Mouse (Mus musculus): ENCODE data around the gene Oasl2.
A peak's percentile ranks its signal among the peaks of the same experiment; 100 is the strongest.
"Not testable (repeated sequence)": the region's sequence is repeated elsewhere in the genome, so short reads cannot be mapped to it uniquely, and the experiment has no call there.

The Oasl2 gene

DNA sequence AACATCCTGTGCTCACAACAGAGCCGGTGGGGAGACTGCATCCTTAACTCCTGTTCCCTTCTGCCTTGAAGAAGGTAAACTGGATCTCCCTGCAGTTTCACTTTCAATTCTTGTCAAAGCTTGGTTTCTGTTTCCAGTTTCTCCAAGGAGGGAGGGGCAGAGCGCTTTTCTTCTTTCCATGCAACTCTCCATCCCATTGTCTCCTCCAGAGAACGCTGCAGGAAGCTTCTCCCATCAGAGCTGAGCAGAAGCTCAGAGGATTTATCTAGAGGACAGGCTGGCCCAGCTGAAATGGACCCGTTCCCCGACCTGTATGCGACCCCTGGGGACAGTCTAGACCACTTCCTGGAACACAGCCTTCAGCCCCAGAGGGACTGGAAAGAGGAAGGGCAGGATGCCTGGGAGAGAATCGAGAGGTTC, 648 bp downstream of the Oasl2 start:
- no peaks in the 10 kb centered on the region for H3K9me3 ChIP-seq (ENCODE audit: low read length)
- H3K4me3 ChIP-seq (replicated peaks; ENCODE audit: low read length), result no peak overlapping the region
- no peaks in the 10 kb centered on the region for H3K36me3 ChIP-seq (ENCODE audit: insufficient read depth, low read length)
- no peak for TF ChIP-seq NANOG (IDR thresholded peaks at IDR 0.05; ENCODE audit: borderline replicate concordance, low read length)
- no peak for TF ChIP-seq POU5F1 (IDR thresholded peaks at IDR 0.05; ENCODE audit: borderline replicate concordance, low read length)
- no peak for TF ChIP-seq CTCF (conservative IDR thresholded peaks at IDR 0.05; ENCODE audit: low read length)
- H3K4me1 ChIP-seq (replicated peaks; ENCODE audit: low read depth, low read length), result peaks cover 38% of the 10 kb centered on the region
- no peaks in the 10 kb centered on the region for H3K27me3 ChIP-seq (ENCODE audit: insufficient read depth, low read length)

DNA sequence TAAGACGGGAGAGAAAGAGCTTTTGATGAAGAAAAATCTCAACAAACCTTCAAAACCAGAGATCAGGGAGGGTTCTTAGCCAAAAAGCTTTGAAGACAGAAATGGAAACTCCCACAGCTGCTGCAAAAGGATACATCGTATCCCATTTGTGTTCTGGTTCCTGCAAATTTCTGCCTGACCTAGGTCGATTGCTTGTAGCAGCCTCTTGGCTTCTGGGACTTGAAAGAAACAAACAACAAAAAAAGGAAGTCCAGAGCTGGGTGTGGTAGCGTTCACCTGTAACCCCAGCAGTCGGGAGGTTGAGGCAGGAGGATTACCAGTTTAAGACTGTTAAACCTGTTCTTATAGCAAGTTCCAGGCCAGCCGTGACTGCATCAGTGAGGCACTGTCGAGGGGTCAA, 2.1 kb downstream of the Oasl2 start:
- Histone ChIP-seq H3K4me1 (replicated peaks; ENCODE audit: low read depth, low read length) (peaks cover 38% of the 10 kb centered on the region), H3K36me3 (ENCODE audit: insufficient read depth, low read length) (no peaks in the 10 kb centered on the region), H3K9me3 (ENCODE audit: low read length) (no peaks in the 10 kb centered on the region), H3K27me3 (ENCODE audit: insufficient read depth, low read length) (no peaks in the 10 kb centered on the region), H3K4me3 (replicated peaks; ENCODE audit: low read length) (no peak overlapping the region)
- TF ChIP-seq CTCF (conservative IDR thresholded peaks at IDR 0.05; ENCODE audit: low read length), result no peak
- TF ChIP-seq POU5F1 (IDR thresholded peaks at IDR 0.05; ENCODE audit: borderline replicate concordance, low read length), result no peak
- no peak for TF ChIP-seq NANOG (IDR thresholded peaks at IDR 0.05; ENCODE audit: borderline replicate concordance, low read length)

DNA sequence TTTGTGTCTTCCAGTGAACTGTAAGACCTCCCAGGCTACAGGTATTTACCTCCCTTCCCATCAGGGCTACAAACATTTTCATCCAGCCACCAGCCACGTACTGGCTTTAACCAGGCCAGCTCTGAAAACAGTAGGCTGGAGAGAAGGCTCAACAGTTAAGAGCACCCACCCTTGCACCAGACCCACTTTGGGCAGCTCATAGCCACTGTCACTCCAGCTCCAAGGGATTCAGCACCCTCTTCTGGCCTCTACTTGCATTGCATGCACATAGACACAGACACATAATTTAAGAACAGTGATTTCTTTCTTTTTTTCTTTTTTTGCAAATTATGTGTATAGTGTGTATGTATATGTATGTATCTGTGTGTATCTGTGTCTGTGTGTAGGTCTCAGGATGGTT, 5.7 kb downstream of the Oasl2 start:
- Histone ChIP-seq H3K27me3 (ENCODE audit: insufficient read depth, low read length) (no peaks in the 10 kb centered on the region), H3K4me1 (replicated peaks; ENCODE audit: low read depth, low read length) (peaks cover 40% of the 10 kb centered on the region)
- TF ChIP-seq CTCF (conservative IDR thresholded peaks at IDR 0.05; ENCODE audit: low read length) (peak; percentile 89), POU5F1 (IDR thresholded peaks at IDR 0.05; ENCODE audit: borderline replicate concordance, low read length) (no peak), NANOG (IDR thresholded peaks at IDR 0.05; ENCODE audit: borderline replicate concordance, low read length) (no peak)

DNA sequence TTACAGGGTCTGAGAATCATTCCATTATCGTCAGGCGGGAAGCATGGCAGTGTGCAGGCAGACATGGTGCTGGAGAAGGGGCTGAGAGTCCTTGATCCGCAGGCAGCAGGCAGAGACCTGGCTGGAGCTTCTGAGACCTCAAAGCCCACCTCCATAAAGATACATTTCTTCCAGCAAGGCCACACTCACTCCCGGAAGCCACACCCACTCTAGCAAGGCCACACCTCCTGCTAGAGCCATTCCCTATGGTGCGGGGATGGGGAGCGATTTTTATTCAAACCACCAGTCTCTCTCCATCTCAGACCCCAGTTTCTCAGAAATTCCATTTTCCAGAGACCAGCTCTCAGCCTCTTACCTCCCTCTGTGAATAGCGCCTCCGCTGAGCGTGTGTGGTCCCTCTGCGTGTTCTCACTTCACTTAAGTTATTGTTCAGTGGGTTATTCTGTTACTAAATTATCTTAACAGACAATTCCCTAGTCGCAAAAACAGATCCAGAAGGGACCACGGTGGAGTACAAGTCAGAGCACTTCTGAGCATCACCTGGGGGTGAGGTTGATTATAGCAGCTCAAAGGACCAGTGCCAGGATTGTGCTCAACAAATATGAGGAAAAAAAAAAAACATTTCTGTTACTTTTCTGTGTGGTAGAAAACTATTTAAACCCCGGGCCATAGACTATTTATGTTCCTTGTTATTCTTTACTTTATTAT, 12.0 kb downstream of the Oasl2 start:
- Histone ChIP-seq H3K27me3 (ENCODE audit: insufficient read depth, low read length) (no peaks in the 10 kb centered on the region), H3K4me1 (replicated peaks; ENCODE audit: low read depth, low read length) (peaks cover 40% of the 10 kb centered on the region), H3K4me3 (replicated peaks; ENCODE audit: low read length) (peak overlapping the region; percentile 68), H3K36me3 (ENCODE audit: insufficient read depth, low read length) (peaks cover 6% of the 10 kb centered on the region; the same call in 1 of the 2 replicates), H3K9me3 (ENCODE audit: low read length) (peaks cover 7% of the 10 kb centered on the region)
- no peak for TF ChIP-seq POU5F1 (IDR thresholded peaks at IDR 0.05; ENCODE audit: borderline replicate concordance, low read length)
- no peak for TF ChIP-seq NANOG (IDR thresholded peaks at IDR 0.05; ENCODE audit: borderline replicate concordance, low read length)
- no peak for TF ChIP-seq CTCF (conservative IDR thresholded peaks at IDR 0.05; ENCODE audit: low read length)

More for the DNA sequence above, 5.7 kb downstream of the Oasl2 start:
- H3K4me3 ChIP-seq (replicated peaks; ENCODE audit: low read length), result no peak overlapping the region
- peaks cover 7% of the 10 kb centered on the region for H3K9me3 ChIP-seq (ENCODE audit: low read length)
- peaks cover 6% of the 10 kb centered on the region; the same call in 1 of the 2 replicates for H3K36me3 ChIP-seq (ENCODE audit: insufficient read depth, low read length)

DNA sequence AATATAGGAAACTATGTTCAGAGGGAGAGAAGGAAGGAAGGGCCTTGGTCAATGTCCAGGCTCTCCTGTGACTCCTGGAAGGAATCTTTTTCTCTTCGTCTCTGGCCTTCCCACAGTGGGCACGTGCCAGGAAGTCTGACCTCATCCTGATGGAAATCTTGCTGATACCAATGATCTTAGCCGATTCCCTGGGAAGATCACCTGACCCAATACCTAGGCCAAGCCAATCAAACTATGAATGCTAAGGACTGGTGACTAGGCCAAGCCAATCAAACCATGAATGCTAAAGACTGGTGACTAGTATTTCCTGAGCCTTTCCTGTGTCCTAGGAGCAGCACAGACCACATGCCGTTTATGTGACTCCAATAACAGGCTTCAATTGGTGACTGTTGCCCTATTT, 16.9 kb downstream of the Oasl2 start:
- Histone ChIP-seq H3K9me3 (ENCODE audit: low read length) (no peaks in the 10 kb centered on the region), H3K4me3 (replicated peaks; ENCODE audit: low read length) (peak overlapping the region; percentile 32; the same call in 1 of the 2 replicates), H3K36me3 (ENCODE audit: insufficient read depth, low read length) (no peaks in the 10 kb centered on the region)

DNA sequence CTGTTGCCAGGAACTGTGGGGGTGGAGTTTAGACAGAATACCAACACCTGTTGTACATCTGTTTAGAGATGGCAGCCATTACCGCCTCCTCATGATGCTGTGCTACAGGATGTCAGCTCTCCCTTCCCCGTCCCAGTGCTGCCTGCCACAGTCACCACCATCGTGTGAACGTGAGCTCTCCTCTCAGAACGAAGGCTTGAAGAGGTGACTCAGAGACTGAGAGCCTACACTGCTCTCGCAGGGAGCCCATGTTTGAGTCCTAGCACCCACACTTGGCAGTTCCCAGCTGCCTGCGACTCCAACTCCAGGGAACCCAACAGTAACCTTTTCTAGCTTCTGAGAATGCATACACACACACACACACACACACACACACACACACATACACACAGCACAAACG, 18.1 kb downstream of the Oasl2 start:
- TF ChIP-seq NANOG (IDR thresholded peaks at IDR 0.05; ENCODE audit: borderline replicate concordance, low read length) (no peak), POU5F1 (IDR thresholded peaks at IDR 0.05; ENCODE audit: borderline replicate concordance, low read length) (no peak), CTCF (conservative IDR thresholded peaks at IDR 0.05; ENCODE audit: low read length) (no peak)
- Histone ChIP-seq H3K9me3 (ENCODE audit: low read length) (no peaks in the 10 kb centered on the region), H3K4me3 (replicated peaks; ENCODE audit: low read length) (0 out of 2 replicates have a peak overlapping the region, but pooled peaks have one; percentile 14), H3K36me3 (ENCODE audit: insufficient read depth, low read length) (no peaks in the 10 kb centered on the region), H3K27me3 (ENCODE audit: insufficient read depth, low read length) (no peaks in the 10 kb centered on the region), H3K4me1 (replicated peaks; ENCODE audit: low read depth, low read length) (peaks cover 39% of the 10 kb centered on the region)

More for the DNA sequence above, 16.9 kb downstream of the Oasl2 start:
- peaks cover 39% of the 10 kb centered on the region for H3K4me1 ChIP-seq (replicated peaks; ENCODE audit: low read depth, low read length)
- no peak for TF ChIP-seq NANOG (IDR thresholded peaks at IDR 0.05; ENCODE audit: borderline replicate concordance, low read length)
- H3K27me3 ChIP-seq (ENCODE audit: insufficient read depth, low read length), result no peaks in the 10 kb centered on the region

DNA sequence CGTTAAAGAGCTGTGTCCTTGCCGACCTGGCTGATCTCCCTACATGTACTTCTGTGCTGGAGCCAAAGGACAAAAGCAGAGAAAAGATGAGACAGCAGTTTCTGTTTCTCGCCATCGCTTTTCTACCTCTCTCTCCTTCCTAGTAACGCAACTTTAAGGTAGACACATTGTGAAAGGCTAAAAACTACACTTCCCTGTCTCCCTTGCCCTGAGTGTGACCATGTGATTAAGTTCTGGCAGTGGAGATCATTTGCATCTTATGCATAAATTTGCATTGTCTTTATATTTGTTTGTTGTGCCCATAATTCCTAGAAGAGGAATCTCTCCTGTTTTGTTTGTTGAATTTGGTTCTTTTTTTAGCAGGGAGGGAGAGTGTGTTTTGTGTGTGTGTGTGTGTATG, 19.1 kb downstream of the Oasl2 start:
- no peaks in the 10 kb centered on the region for H3K27me3 ChIP-seq (ENCODE audit: insufficient read depth, low read length)
- H3K4me1 ChIP-seq (replicated peaks; ENCODE audit: low read depth, low read length), result peaks cover 40% of the 10 kb centered on the region
- no peak for TF ChIP-seq POU5F1 (IDR thresholded peaks at IDR 0.05; ENCODE audit: borderline replicate concordance, low read length)
- no peak for TF ChIP-seq NANOG (IDR thresholded peaks at IDR 0.05; ENCODE audit: borderline replicate concordance, low read length)
- no peak for TF ChIP-seq CTCF (conservative IDR thresholded peaks at IDR 0.05; ENCODE audit: low read length)
- no peak overlapping the region for H3K4me3 ChIP-seq (replicated peaks; ENCODE audit: low read length)
- H3K36me3 ChIP-seq (ENCODE audit: insufficient read depth, low read length), result no peaks in the 10 kb centered on the region
- no peaks in the 10 kb centered on the region for H3K9me3 ChIP-seq (ENCODE audit: low read length)

DNA sequence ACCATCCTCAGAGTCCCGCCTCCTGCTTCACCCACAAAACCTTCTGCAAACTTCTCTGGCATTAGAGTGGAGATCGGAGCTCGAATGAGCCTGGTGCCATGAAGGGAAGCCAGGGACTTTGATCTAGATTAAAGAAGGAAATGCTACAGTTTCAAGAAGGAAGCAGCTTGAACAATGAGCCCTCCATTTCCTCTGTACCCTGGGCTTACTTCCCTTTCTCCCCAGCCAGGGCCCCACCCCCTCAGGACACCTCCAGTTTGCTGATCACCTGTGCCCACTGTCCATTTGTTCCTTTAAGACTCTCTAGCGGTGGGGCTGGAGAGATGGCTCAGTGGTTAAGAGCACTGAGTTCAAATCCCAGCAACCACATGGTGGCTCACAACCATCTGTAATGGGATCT, 20.0 kb downstream of the Oasl2 start:
- H3K4me1 ChIP-seq (replicated peaks; ENCODE audit: low read depth, low read length), result peaks cover 44% of the 10 kb centered on the region
- TF ChIP-seq POU5F1 (IDR thresholded peaks at IDR 0.05; ENCODE audit: borderline replicate concordance, low read length), result no peak
- no peak for TF ChIP-seq NANOG (IDR thresholded peaks at IDR 0.05; ENCODE audit: borderline replicate concordance, low read length)
- no peak for TF ChIP-seq CTCF (conservative IDR thresholded peaks at IDR 0.05; ENCODE audit: low read length)
- no peaks in the 10 kb centered on the region for H3K36me3 ChIP-seq (ENCODE audit: insufficient read depth, low read length)
- H3K9me3 ChIP-seq (ENCODE audit: low read length), result no peaks in the 10 kb centered on the region
- no peak overlapping the region for H3K4me3 ChIP-seq (replicated peaks; ENCODE audit: low read length)
- H3K27me3 ChIP-seq (ENCODE audit: insufficient read depth, low read length), result no peaks in the 10 kb centered on the region

DNA sequence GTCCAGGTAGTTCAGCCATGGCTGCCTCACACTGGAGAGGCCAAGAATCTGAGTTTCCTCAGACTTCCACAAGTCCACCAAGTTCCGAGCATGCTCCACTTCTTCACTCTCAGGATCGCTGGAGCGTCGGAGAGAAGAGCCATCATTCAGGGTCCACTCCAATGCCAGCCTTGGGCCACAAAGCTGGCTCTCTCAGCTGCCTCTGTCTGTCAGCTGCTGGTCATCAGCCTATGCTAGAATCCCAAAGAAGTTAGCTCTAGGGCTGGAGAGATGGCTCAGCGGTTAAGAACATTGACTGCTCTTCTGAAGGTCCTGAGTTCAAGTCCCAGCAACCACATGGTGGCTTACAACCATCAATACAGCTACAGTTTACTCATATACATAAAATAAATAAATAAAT, 20.6 kb downstream of the Oasl2 start:
- H3K36me3 ChIP-seq (ENCODE audit: insufficient read depth, low read length); H3K27me3 ChIP-seq (ENCODE audit: insufficient read depth, low read length); H3K4me3 ChIP-seq (replicated peaks; ENCODE audit: low read length); H3K9me3 ChIP-seq (ENCODE audit: low read length): not testable (repeated sequence)
- H3K4me1 ChIP-seq (replicated peaks; ENCODE audit: low read depth, low read length), result peaks cover 49% of the 10 kb centered on the region
